23 mouse cellular contexts compared by ENCODE assay signal in genomic region chr10:95300178-95300793, GRCm38 (mm10). TPM values are rescaled to one million over a fixed set of nuclear protein-coding genes. Genes with fewer than 3 reads are reported as not detected.
DNase-seq lines count a peak whose midpoint lies in the region; ATAC-seq and TF ChIP-seq lines count a peak whose summit lies in the region.
"Had no signal": no experiment of that assay in that cellular context is flagged by ENCODE, and none has a peak within 500 bp of the region (broad histone marks: within the 10 kb centered on the region; RNA-seq: fewer than 3 reads in every experiment).

No protein-coding gene starts in this region.

- H3K4me3 ChIP-seq in bone marrow macrophage, adult 2 months (ENCODE audit: insufficient read depth, low read length) = no peak overlapping the region
- H3K4me3 ChIP-seq in hindbrain, embryonic 13.5 days = no peak overlapping the region
- H3K4me3 ChIP-seq: embryonic facial prominence, embryonic 10.5 days; embryonic facial prominence, embryonic 15.5 days; lung, embryonic 15.5 days; midbrain, embryonic 13.5 days had no signal

- intact Hi-C loops in heart, postnatal 25 days (cut with DNase I) = no loop called here

- H3K27me3 ChIP-seq in hindbrain, embryonic 13.5 days = no peaks in the 10 kb centered on the region
- H3K27me3 ChIP-seq: embryonic facial prominence, embryonic 15.5 days; lung, embryonic 15.5 days; midbrain, embryonic 13.5 days had no signal

- peaks cover 28% of the 10 kb centered on the region for H3K4me1 ChIP-seq in bone marrow macrophage, adult 2 months (ENCODE audit: control insufficient read depth, insufficient read depth, low read length)
- peaks cover 28% of the 10 kb centered on the region for H3K4me1 ChIP-seq in hindbrain, embryonic 13.5 days (replicated peaks)

- no peak for ATAC-seq in hindbrain, embryonic 13.5 days (ENCODE audit: low FRiP score)
- ATAC-seq: forebrain, embryonic 14.5 days; intestine, postnatal 0 days; midbrain, embryonic 13.5 days had no signal

- H3K4me2 ChIP-seq in hindbrain, embryonic 13.5 days = no peak overlapping the region
- H3K4me2 ChIP-seq: embryonic facial prominence, embryonic 15.5 days; lung, embryonic 15.5 days; midbrain, embryonic 13.5 days had no signal

- H3K36me3 ChIP-seq in hindbrain, embryonic 13.5 days = no peaks in the 10 kb centered on the region
- H3K36me3 ChIP-seq: embryonic facial prominence, embryonic 10.5 days; embryonic facial prominence, embryonic 15.5 days; lung, embryonic 15.5 days; midbrain, embryonic 13.5 days had no signal

- H3K9ac ChIP-seq in hindbrain, embryonic 13.5 days = no peak overlapping the region
- H3K9ac ChIP-seq: embryonic facial prominence, embryonic 15.5 days; lung, embryonic 15.5 days; midbrain, embryonic 13.5 days had no signal

- TF ChIP-seq POLR2A in bone marrow macrophage, adult 2 months (IDR thresholded peaks at IDR 0.05; ENCODE audit: borderline replicate concordance, low read depth, low read length) = no peak

- no peaks in the 10 kb centered on the region for H3K9me3 ChIP-seq in hindbrain, embryonic 13.5 days
- H3K9me3 ChIP-seq: embryonic facial prominence, embryonic 10.5 days; embryonic facial prominence, embryonic 15.5 days; lung, embryonic 15.5 days; midbrain, embryonic 13.5 days had no signal

- peak overlapping the region; percentile 14; the same call in 1 of the 2 replicates for H3K27ac ChIP-seq in bone marrow macrophage, adult 2 months (ENCODE audit: insufficient read depth, low read depth, low read length)
- no peak overlapping the region for H3K27ac ChIP-seq in hindbrain, embryonic 13.5 days
- H3K27ac ChIP-seq: embryonic facial prominence, embryonic 10.5 days; embryonic facial prominence, embryonic 15.5 days; lung, embryonic 15.5 days; midbrain, embryonic 13.5 days had no signal

- WGBS in hindbrain, embryonic 13.5 days = 91% methylated on average over 8 of the region's 8 CpGs

- no peak for TF ChIP-seq CTCF in bone marrow macrophage, adult 2 months (IDR thresholded peaks at IDR 0.05; ENCODE audit: low read depth, low read length)

- peak; percentile 86 for DNase-seq in heart, adult 11 months
- no peak for DNase-seq in heart, postnatal 25 days (ENCODE audit: low spot score)
- peak; percentile 60 for DNase-seq in 416B (ENCODE audit: low read depth)
- DNase-seq in left cerebral cortex, adult 11 months (ENCODE audit: low spot score) = no peak
- no peak for DNase-seq in right cerebral cortex, postnatal 14 days
- DNase-seq: adrenal gland, postnatal 25 days; cerebellum, adult 2 months; cerebellum, postnatal 14 days; heart, postnatal 14 days; kidney, adult 9 months; kidney, postnatal 10 days; layer of hippocampus, postnatal 36 days; lung, postnatal 4 days; spleen, adult 18-20 months; thymus, postnatal 14 days had no signal

RNA-seq across cellular contexts. Expression of gene Cradd, which starts 23.6 kb away (rescaled TPM):
- total RNA-seq in heart, postnatal 25 days (2021) = 1 to 10 TPM; 7.9 to 9.3 TPM
- 12.2 and 14.7 TPM in 2 replicates for polyA plus RNA-seq in bone marrow macrophage, adult 2 months (2012; ENCODE audit: insufficient read depth, insufficient read length, missing spikeins)
- polyA plus RNA-seq in hindbrain, embryonic 13.5 days (2015; fragmentation: Nextera tagmentation; extraction: Ambion mirVana) = 10.3 and 11.7 TPM in 2 replicates

Comparison
In these comparisons a context has a peak if more than half of its experiments do, and no peak if none do; other contexts are left out.
1. DNase-seq: peak in heart, adult 11 months (single experiment) and 416B (single experiment); none in heart, postnatal 25 days (single experiment), left cerebral cortex, adult 11 months (single experiment) and right cerebral cortex, postnatal 14 days (single experiment).